Mouse (Mus musculus): ENCODE data around the gene Nt5c2.

DNA sequence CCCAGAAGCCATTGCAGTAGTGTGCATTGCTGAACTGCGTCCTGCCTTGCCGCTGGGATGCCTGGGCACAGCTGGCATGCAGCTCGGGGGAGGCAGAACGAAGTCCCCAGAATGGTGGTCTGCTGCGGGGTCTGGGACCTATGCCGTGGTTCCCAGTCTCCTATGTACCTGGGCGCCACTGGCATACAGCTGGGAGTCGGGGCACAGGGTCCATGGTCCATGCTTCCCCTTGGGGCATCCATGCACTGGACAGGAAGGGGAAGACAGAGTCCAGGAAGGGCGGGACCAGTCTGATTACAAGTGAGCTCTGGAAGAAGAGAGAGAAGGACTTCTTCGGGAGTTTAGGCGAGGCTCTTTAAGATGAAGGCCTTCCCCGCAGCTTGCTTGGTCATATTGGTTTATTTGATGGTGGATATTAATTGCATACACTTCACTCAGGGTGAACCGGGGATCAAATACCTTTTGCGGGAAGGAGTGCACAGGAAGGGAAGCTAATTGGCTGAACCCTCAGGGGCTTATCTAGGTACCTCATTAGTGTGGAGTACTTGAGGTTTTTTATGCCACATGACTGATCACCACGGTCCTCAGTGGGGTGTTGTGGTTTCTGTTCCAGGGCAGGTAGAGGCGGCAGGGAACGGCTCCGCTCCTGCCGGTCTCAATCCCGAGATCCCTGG is 25.3 kb downstream of the Nt5c2 start:
- TF ChIP-seq POLR2A (IDR thresholded peaks at IDR 0.05; ENCODE audit: extremely low read depth, insufficient read depth, low read length), result no peak
- TF ChIP-seq CTCF (IDR thresholded peaks at IDR 0.05; ENCODE audit: extremely low read depth, insufficient read depth, low read length), result no peak
